Mouse (Mus musculus) induced T-regulatory cell, adult 2 months (primary cell): ENCODE data around the gene Tgfb3.

Source experiments
- DNase-seq: peaks from one replicate; pipeline ENCODE4 v3.0.0-alpha.2; 2012; ENCODE audit warnings: low read depth

Tgfb3 gene

GRCm38 (mm10) chr12:86078553-86079201, at the start of gene Tgfb3:
Tgfb3 (minus strand) TSS chr12:86079041.
- DNase-seq, result peak; percentile 79

- no peak for DNase-seq
Measured at GRCm38 (mm10) chr12:86128122-86128521, 49.3 kb upstream of the Tgfb3 start.

GRCm38 (mm10) chr12:86124016-86124415, 45.2 kb upstream of the Tgfb3 start:
- no peak for DNase-seq

GRCm38 (mm10) chr12:86116295-86116835, 37.5 kb upstream of the Tgfb3 start:
- no peak for DNase-seq

- DNase-seq, result peak; percentile 57
Measured at GRCm38 (mm10) chr12:86110637-86111036, 31.8 kb upstream of the Tgfb3 start.

GRCm38 (mm10) chr12:86109531-86109930, 30.7 kb upstream of the Tgfb3 start:
- DNase-seq, result no peak

GRCm38 (mm10) chr12:86107645-86108044, 28.8 kb upstream of the Tgfb3 start:
- no peak for DNase-seq

- no peak for DNase-seq
Measured at GRCm38 (mm10) chr12:86106086-86106485, 27.2 kb upstream of the Tgfb3 start.

GRCm38 (mm10) chr12:86105546-86105945, 26.7 kb upstream of the Tgfb3 start:
- DNase-seq, result no peak

GRCm38 (mm10) chr12:86104297-86104696, 25.5 kb upstream of the Tgfb3 start:
- no peak for DNase-seq

GRCm38 (mm10) chr12:86103852-86104251, 25.0 kb upstream of the Tgfb3 start:
- no peak for DNase-seq

- DNase-seq, result no peak
Measured at GRCm38 (mm10) chr12:86103391-86103790, 24.6 kb upstream of the Tgfb3 start.

GRCm38 (mm10) chr12:86102686-86103085, 23.8 kb upstream of the Tgfb3 start:
- no peak for DNase-seq

- no peak for DNase-seq
Measured at GRCm38 (mm10) chr12:86100711-86101110, 21.9 kb upstream of the Tgfb3 start.

GRCm38 (mm10) chr12:86097781-86098180, 18.9 kb upstream of the Tgfb3 start:
- DNase-seq, result no peak

GRCm38 (mm10) chr12:86095806-86096205, 17.0 kb upstream of the Tgfb3 start:
- DNase-seq, result no peak

- DNase-seq, result no peak
Measured at GRCm38 (mm10) chr12:86094075-86094474, 15.2 kb upstream of the Tgfb3 start.

- no peak for DNase-seq
Measured at GRCm38 (mm10) chr12:86091601-86092132, 12.8 kb upstream of the Tgfb3 start.

GRCm38 (mm10) chr12:86090764-86091163, 11.9 kb upstream of the Tgfb3 start:
- no peak for DNase-seq

- DNase-seq, result no peak
Measured at GRCm38 (mm10) chr12:86088042-86088441, 9.2 kb upstream of the Tgfb3 start.

GRCm38 (mm10) chr12:86086550-86086949, 7.7 kb upstream of the Tgfb3 start:
- DNase-seq, result no peak

GRCm38 (mm10) chr12:86085873-86086272, 7.0 kb upstream of the Tgfb3 start:
- DNase-seq, result no peak

GRCm38 (mm10) chr12:86082481-86083012, 3.7 kb upstream of the Tgfb3 start, which contains the start of gene Ift43:
Ift43 (plus strand) TSS chr12:86082541.
- DNase-seq, result peak; percentile 73
